Mouse (Mus musculus) kidney, adult 2 months (tissue): ENCODE measurements around the gene Kidins220. TPM values are rescaled to one million over a fixed set of nuclear protein-coding genes. Genes with fewer than 3 reads are reported as not detected.

Source experiments
- DNase-seq: peaks from one replicate; pipeline ENCODE4 v3.0.0; 2021
- H3K27ac ChIP-seq: fragments of 200-500 bp; 2 replicates; pipeline ENCODE4 v1.5.1; 2012; ENCODE audit warnings: low read depth, low read length, control low read depth, inconsistent platforms; ENCODE audit not compliant: insufficient read depth
- H3K27me3 ChIP-seq: fragments of 200-500 bp; replicated peaks from 2 replicates; pipeline ENCODE4 v1.6.1; 2012; ENCODE audit warnings: mild to moderate bottlenecking, moderate library complexity, low read length, inconsistent platforms; ENCODE audit not compliant: control insufficient read depth, insufficient read depth
- H3K36me3 ChIP-seq: fragments of 200-500 bp; 2 replicates; pipeline ENCODE4 v1.6.1; 2012; ENCODE audit warnings: mild to moderate bottlenecking, moderate library complexity, low read length, inconsistent platforms; ENCODE audit not compliant: control insufficient read depth, insufficient read depth
- H3K4me1 ChIP-seq: fragments of 200-500 bp; 2 replicates; pipeline ENCODE4 v1.6.1; 2011; ENCODE audit warnings: low read length; ENCODE audit not compliant: control insufficient read depth, insufficient read depth
- H3K4me3 ChIP-seq: fragments of 200-500 bp; 2 replicates; pipeline ENCODE4 v1.5.1; 2011; ENCODE audit warnings: mild to moderate bottlenecking, low read depth, low read length, control low read depth; ENCODE audit not compliant: insufficient read depth
- CTCF ChIP-seq: fragments of 200-500 bp; conservative IDR thresholded peaks from 2 replicates; pipeline ENCODE4 v1.5.1; 2011; ENCODE audit warnings: low read depth, mild to moderate bottlenecking, control low read depth, low read length, moderate library complexity, mixed read lengths; ENCODE audit not compliant: insufficient read depth, insufficient read length
- POLR2A ChIP-seq: fragments of 200-500 bp; IDR thresholded peaks from one replicate; pipeline ENCODE4 v1.6.1; 2011; ENCODE audit warnings: low read depth, low read length, control low read depth
- WGBS: fragments of 180-500 bp; shearing (Covaris S2); methylation state at CpG from one replicate; pipeline ENCODE4 v1.1.7; 2018; 5-methylcytosine and 5-hydroxymethylcytosine counted together
- polyA plus RNA-seq: library from polyadenylated mRNA; depleted of rRNA; stranded (reverse); fragments of >200 nt; gene quantifications from 2 replicates; pipeline ENCODE4 v1.2.3, GENCODE M21; 2012

Kidins220 gene
- polyA plus RNA-seq, 1 experiment = 79.6 TPM

DNA sequence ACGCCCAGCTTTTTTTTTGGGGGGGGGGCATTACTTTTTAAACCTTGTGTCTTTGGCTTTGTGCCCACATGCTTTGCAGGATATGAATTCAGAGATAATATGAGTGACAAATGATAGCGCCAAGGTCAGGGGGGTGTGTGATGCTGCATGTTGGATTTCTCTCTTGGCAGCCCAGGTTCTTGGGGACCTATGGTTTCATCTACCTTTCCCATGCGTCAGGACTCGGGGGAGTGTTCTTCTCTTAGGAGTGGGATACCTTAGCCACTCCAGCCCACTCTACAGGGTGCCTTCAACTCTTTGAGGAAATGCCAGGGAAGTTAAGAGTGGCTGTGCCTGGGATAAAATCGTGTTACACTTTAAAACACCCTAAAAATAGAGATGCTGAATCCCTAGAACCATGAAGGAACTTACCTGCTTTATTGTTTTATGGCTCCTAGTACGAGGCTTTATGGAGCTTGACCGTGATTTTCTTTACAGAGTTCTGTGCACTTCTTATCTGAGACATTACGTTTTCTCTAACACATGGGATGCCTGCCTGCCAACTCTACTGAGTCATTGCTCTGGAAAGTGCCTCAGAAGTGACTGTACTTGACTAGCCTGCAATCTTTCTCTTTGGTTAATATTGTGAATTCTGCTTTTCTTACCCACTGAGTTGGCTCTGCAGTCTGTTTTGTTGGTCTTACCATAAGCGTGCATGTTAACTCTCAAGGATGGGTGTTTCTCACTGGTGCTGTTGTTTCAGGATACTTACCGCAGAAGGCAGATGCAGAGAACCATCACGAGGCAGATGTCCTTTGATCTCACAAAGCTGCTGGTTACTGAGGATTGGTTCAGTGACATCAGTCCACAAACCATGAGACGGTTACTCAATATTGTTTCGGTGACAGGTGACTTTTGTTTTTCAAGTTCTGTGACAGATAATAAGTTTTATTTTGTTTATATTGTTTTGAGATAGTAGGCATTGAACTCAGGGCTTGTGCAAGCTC lies 38.1 kb downstream of the Kidins220 start:
- H3K27ac ChIP-seq = no peak overlapping the region
- DNase-seq = no peak
- WGBS = 71% methylated on average over 13 of the region's 13 CpGs

DNA sequence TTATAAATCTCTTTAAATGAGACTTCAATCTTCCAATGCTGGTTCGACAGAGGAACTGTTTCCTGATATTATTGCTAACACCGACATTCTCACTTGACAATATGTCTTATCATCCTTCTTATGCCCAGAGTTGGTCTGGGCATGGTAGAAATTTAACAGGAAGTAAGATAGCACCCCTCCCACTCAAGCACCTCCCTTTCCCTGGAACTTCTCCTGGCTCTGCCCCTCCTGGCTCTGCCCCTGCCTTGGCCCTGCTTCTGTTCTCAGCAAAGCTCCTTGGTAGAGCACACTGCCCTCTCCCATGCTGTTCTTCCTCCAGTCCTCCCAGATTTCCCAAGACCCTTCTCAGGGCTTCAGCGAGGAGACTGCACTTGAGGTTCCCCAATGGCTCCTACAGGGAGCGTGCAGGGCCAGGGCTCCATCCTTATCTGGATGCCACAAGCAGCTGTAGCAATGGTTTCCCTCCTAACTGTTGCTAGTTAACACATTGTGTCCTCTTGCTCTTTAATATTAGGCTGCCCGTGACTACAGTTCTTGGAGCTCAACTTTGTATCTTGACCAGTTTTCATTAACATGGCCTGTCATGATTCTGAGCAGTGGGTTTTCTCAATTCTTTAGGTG lies 39.7 kb downstream of the Kidins220 start:
- peaks cover 35% of the 10 kb centered on the region for H3K36me3 ChIP-seq
- 92% methylated on average over 5 of the region's 5 CpGs for WGBS
- no peaks in the 10 kb centered on the region for H3K27me3 ChIP-seq
- DNase-seq = no peak
- no peak overlapping the region for H3K27ac ChIP-seq
- H3K4me1 ChIP-seq = no peaks in the 10 kb centered on the region
- TF ChIP-seq POLR2A (no peak), CTCF (no peak)
- no peak overlapping the region for H3K4me3 ChIP-seq

More for the DNA sequence above, 38.1 kb downstream of the Kidins220 start:
- no peak overlapping the region for H3K4me3 ChIP-seq
- TF ChIP-seq CTCF (no peak), POLR2A (no peak)
- no peaks in the 10 kb centered on the region for H3K4me1 ChIP-seq
- H3K36me3 ChIP-seq = peaks cover 34% of the 10 kb centered on the region
- no peaks in the 10 kb centered on the region for H3K27me3 ChIP-seq

DNA sequence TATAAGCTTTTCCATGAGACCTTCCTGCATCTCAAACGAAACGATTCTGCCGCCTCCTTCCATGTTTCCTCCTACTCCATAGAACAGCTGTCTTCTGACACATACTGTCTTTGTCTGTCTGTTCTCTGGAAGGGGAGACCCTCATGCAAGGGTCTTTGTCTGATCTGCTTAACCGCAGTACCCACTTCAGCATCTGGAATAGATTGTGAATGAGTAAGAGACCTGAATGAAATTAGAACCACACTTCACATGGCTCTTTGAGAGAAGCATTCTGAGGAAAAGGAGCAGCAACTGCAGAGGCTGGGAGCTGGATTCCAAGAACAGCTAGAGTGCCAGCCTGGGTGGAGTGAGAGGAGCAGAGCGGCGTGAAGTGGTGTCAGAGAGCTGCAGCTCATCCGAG lies 40.2 kb downstream of the Kidins220 start:
- no peak overlapping the region for H3K4me3 ChIP-seq
- H3K36me3 ChIP-seq = peaks cover 35% of the 10 kb centered on the region
- no peak overlapping the region for H3K27ac ChIP-seq
- WGBS = 93% methylated on average over 7 of the region's 7 CpGs
- TF ChIP-seq POLR2A (no peak), CTCF (no peak)
- H3K27me3 ChIP-seq = no peaks in the 10 kb centered on the region
- no peaks in the 10 kb centered on the region for H3K4me1 ChIP-seq
- DNase-seq = no peak

DNA sequence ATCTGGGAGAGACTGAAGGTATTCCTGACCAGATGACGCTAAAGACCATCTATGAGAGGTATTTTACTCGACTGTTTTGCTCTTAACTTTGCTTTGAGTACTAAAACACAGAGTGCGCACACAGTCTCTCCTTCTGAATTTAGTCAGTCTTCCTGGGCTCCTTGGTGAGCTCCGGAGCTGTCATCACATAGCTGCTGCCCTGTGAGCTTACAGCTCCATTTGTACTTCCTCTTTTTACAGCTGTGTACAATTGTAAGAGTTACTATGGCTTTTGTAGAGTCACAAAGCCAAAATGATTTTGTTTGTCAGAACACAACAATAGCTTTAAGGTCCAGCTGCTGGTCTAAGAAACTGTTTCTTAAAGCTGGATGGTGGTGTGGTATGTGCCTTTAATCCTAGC lies 42.3 kb downstream of the Kidins220 start:
- TF ChIP-seq POLR2A (no peak), CTCF (no peak)
- WGBS = 89% methylated on average over 4 of the region's 4 CpGs
- no peaks in the 10 kb centered on the region for H3K4me1 ChIP-seq
- no peak overlapping the region for H3K4me3 ChIP-seq
- DNase-seq = no peak
- H3K27ac ChIP-seq = no peak overlapping the region
- H3K27me3 ChIP-seq = no peaks in the 10 kb centered on the region
- peaks cover 28% of the 10 kb centered on the region for H3K36me3 ChIP-seq

DNA sequence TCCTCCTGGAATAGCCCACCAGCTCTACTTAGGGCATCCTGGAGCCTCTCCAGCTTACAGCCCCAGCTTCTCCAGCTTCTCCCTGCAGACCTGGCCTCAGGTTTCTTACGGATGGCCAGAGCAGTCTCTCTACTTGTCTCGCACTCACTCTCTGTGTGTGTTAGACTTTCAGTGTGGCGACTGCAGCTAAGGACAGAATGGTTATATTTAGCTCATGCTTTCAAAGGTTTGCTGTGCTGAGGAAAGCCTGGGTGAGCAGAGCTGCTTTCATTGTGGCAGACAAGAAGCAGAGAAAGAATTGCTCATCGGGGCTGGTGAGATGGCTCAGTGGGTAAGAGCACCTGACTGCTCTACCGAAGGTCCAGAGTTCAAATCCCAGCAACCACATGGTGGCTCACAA lies 46.3 kb downstream of the Kidins220 start:
- no peak overlapping the region for H3K4me3 ChIP-seq
- H3K36me3 ChIP-seq = peaks cover 15% of the 10 kb centered on the region
- H3K27ac ChIP-seq = no peak overlapping the region
- TF ChIP-seq POLR2A (no peak), CTCF (no peak)
- H3K27me3 ChIP-seq = no peaks in the 10 kb centered on the region
- H3K4me1 ChIP-seq = no peaks in the 10 kb centered on the region
- 70% methylated on average over 5 of the region's 5 CpGs for WGBS
- no peak for DNase-seq

DNA sequence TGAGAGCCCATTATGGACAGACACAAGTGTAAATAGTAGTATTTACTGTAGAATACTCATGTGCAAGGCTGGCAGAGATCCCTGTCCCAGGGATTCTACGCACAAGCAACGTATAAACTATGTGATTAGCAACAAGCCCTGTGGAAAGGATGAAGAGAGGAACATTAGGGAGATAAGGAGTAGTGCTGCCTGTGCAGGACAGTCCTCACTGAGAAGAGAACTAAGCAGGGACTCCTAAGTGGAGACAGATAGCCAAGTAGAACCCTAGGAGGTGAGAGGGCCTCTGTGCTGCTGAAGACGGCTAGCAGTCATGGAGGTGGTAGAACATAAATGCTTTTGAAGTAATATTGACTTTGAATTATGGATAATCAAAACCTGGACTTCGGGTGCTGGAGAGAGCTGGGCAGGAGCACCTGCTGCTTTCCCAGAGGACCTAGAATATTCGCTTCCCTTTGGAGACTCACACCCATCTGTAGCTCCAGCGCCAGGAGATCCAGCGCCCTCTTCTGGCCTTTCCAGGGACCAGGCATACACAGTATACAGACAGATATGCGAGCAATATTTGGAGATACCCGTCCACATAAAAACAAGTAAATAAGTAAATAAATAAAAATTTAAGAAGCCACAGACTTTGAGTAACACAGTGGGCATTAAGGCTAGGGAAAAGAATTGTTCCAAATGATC lies 50.3 kb downstream of the Kidins220 start:
- no peak overlapping the region for H3K4me3 ChIP-seq
- H3K27ac ChIP-seq = no peak overlapping the region
- H3K4me1 ChIP-seq = no peaks in the 10 kb centered on the region
- no peaks in the 10 kb centered on the region for H3K27me3 ChIP-seq
- DNase-seq = peak; percentile 19
- TF ChIP-seq POLR2A (no peak), CTCF (peak; percentile 34; the same call in 1 of the 2 replicates)
- peaks cover 3% of the 10 kb centered on the region; the same call in 1 of the 2 replicates for H3K36me3 ChIP-seq
- 72% methylated on average over 9 of the region's 9 CpGs for WGBS
